Mouse (Mus musculus): ENCODE results near the gene Ubxn4.
"Not testable (repeated sequence)": the region's sequence is repeated elsewhere in the genome, so short reads cannot be mapped to it uniquely, and the experiment has no call there.

Gene Ubxn4

GRCm38 (mm10) chr1:128314665-128315064 is 70.9 kb downstream of the Ubxn4 start:
- no peak for DNase-seq (ENCODE audit: low read depth)

DNA sequence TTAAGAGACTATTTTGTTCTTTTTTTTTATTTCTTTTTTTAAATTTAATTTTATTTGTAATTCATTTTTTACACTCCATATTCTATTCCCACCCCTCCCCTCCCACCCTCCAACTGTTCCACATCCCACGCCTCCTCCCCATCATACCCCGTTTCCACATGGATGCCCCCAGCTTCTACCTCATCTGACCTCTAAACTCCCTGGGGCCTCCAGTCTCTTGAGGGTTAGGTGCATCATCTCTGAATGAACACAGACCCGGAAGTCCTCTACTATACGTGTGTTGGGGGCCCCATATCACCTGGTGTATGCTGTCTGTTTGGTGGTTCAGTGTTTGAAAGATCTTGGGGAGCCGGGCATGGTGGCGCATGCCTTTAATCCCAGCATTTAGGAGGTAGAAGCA is 75.5 kb downstream of the Ubxn4 start:
- DNase-seq (ENCODE audit: low read depth) = not testable (repeated sequence)

GRCm38 (mm10) chr1:128323026-128323643 is 79.4 kb downstream of the Ubxn4 start:
- DNase-seq (ENCODE audit: low read depth) = no peak

DNA sequence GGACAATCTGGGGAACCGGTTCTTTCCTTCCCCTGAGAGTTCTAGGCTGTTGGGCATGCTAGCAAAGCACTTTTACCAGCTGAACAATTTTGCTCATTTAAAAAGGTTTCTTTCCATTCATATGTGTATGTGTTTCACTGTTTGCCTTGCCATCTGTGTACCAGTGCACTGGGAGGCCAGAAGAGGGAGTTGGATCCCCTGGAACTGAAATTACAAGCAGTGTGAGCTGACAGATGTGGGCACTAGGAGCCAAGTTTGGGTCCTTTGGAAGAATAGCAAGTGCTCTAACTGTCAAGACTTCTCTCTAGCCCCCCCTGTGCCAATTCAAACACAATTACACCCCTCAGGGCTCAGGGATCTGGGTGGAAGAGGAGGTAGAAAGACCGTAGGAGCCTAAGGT is 81.0 kb downstream of the Ubxn4 start:
- no peak for DNase-seq (ENCODE audit: low read depth)

GRCm38 (mm10) chr1:128327165-128327564 is 83.4 kb downstream of the Ubxn4 start:
- peak; percentile 20 for DNase-seq (ENCODE audit: low read depth)

GRCm38 (mm10) chr1:128328218-128328617 is 84.5 kb downstream of the Ubxn4 start, which contains the start of gene Lct:
Lct (minus strand) TSS chr1:128328318.
- no peak for DNase-seq (ENCODE audit: low read depth)

Data from c-Kit-positive CD71-positive TER-119-negative erythroid progenitor cells, embryonic 14.5 days (primary cell).